Mouse (Mus musculus) heart, embryonic 16.5 days (tissue): Measurements from ENCODE around the gene Slc10a6. TPM values are rescaled to one million over a fixed set of nuclear protein-coding genes. Genes with fewer than 3 reads are reported as not detected.

ENCODE experiments used
- ATAC-seq: fragments of 200-750 bp; cut with Nextera tagmentation; replicated peaks from 2 replicates; pipeline ENCODE4 v1.8.0; 2017; ENCODE audit warnings: moderate number of reproducible peaks; ENCODE audit not compliant: insufficient read depth, low FRiP score; ENCODE audit errors: extremely low read depth
- H3K27ac ChIP-seq: fragments of 300-500 bp; sonication (generic); 2 replicates; pipeline ENCODE4 v1.5.1; 2014; ENCODE audit warnings: mild to moderate bottlenecking, low read length, control low read depth, moderate library complexity
- H3K27me3 ChIP-seq: fragments of 300-500 bp; sonication (generic); 2 replicates; pipeline ENCODE4 v1.6.1; 2014; ENCODE audit warnings: low read length, mixed read lengths; ENCODE audit not compliant: control insufficient read depth, insufficient read depth
- H3K36me3 ChIP-seq: fragments of 300-500 bp; sonication (generic); 2 replicates; pipeline ENCODE4 v1.6.1; 2014; ENCODE audit not compliant: control insufficient read depth, insufficient read depth
- H3K4me1 ChIP-seq: fragments of 300-500 bp; sonication (generic); 2 replicates; pipeline ENCODE4 v1.6.1; 2014; ENCODE audit warnings: low read length, mixed read lengths; ENCODE audit not compliant: control insufficient read depth, insufficient read depth
- H3K4me2 ChIP-seq: fragments of 300-500 bp; sonication (generic); 2 replicates; pipeline ENCODE4 v1.6.1; 2014; ENCODE audit warnings: low read depth, mild to moderate bottlenecking, control low read depth, low read length
- H3K4me3 ChIP-seq: fragments of 300-500 bp; sonication (generic); 2 replicates; pipeline ENCODE4 v1.5.1; 2014; ENCODE audit warnings: mild to moderate bottlenecking, control low read depth, low read length
- H3K9ac ChIP-seq: fragments of 300-500 bp; sonication (generic); 2 replicates; pipeline ENCODE4 v1.6.1; 2014; ENCODE audit warnings: low read length, control low read depth
- H3K9me3 ChIP-seq: fragments of 300-500 bp; sonication (generic); replicated peaks from 2 replicates; pipeline ENCODE4 v1.6.1; 2016; ENCODE audit warnings: low read length; ENCODE audit not compliant: control insufficient read depth
- WGBS: fragments of 180-500 bp; shearing (Covaris S2); extraction: QIAGEN DNeasy Blood & Tissue Kit; methylation state at CpG from one replicate; pipeline ENCODE4 v1.1.7; 2014; 5-methylcytosine and 5-hydroxymethylcytosine counted together
- polyA plus RNA-seq: library from polyadenylated mRNA; unstranded; fragments of >200 nt; fragmentation: Nextera tagmentation; extraction: Ambion mirVana; gene quantifications from 2 replicates; pipeline ENCODE4 v1.2.1, GENCODE M21; 2015

Gene Slc10a6
- polyA plus RNA-seq, 1 experiment from 2014 or later, result 2.2 TPM

DNA sequence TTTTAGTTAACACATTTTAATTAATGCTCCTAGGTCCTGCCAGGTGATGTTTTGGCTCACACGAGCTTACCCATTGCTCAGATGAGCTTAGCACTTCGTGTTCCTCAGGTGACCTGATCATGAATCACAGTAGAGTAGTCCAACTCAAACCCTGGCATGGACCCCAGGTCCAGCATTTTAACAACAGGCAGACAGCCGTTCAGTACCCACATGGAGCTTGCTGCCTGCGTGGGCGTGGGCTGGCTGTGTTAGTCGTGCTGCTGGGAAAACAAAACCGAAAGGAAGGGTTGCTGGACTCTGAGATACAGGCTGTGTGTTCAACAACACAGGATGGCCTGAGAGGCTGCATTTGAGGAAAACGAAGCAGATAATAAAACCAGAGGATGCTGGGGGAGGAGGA lies 36.5 kb downstream of the Slc10a6 start:
- H3K4me2 ChIP-seq, result no peak overlapping the region
- no peak for ATAC-seq
- H3K36me3 ChIP-seq, result peaks cover 3% of the 10 kb centered on the region; the same call in 1 of the 2 replicates
- no peaks in the 10 kb centered on the region for H3K27me3 ChIP-seq
- H3K9ac ChIP-seq, result no peak overlapping the region
- peaks cover 18% of the 10 kb centered on the region for H3K4me1 ChIP-seq
- no peak overlapping the region for H3K4me3 ChIP-seq
- WGBS, result 68% methylated on average over 8 of the region's 8 CpGs
- H3K27ac ChIP-seq, result no peak overlapping the region
- no peaks in the 10 kb centered on the region for H3K9me3 ChIP-seq

DNA sequence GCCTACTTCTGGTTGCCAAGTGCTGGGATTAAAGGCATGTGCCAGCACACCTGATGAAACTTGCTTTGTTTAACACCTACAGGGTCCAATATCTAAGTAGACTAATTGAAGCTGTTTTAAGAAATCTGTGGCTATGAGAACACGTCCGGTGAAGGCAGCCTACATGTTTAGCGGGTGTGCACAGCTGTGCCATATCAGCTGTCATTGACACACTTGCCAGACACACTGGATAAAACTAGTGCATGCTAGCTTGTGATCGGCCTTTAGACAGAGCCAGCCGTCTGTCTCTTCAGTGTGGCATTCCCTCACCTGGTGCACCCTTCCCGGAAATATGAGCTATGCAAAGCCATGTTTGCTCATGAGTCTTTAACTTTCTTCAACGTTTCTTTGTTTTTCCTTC lies 37.4 kb downstream of the Slc10a6 start:
- Histone ChIP-seq H3K9me3 (no peaks in the 10 kb centered on the region), H3K27ac (no peak overlapping the region), H3K4me2 (no peak overlapping the region), H3K4me1 (peaks cover 18% of the 10 kb centered on the region), H3K9ac (no peak overlapping the region), H3K27me3 (no peaks in the 10 kb centered on the region), H3K36me3 (peaks cover 3% of the 10 kb centered on the region; the same call in 1 of the 2 replicates), H3K4me3 (no peak overlapping the region)
- ATAC-seq, result no peak
- 40% methylated on average over 7 of the region's 7 CpGs for WGBS

DNA sequence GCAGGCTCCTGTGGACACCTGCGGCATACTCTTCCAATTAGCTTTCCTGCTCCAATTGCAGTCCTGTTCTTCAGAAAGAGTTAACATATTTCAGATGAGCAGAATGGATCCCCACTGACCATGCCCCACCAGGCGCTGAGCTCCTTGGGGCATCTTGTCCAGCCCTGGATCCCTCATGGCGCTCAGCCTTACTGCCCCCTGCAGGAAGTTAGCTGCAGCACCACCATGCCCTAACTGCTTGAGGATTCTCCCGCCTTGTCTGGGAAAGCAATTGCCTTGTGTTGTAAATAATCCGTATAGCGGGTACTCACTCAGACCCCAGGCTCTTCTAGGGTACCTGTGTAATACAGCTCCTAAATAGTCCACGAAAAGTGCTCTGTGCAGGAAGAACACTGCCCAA lies 42.0 kb downstream of the Slc10a6 start:
- H3K9me3 ChIP-seq, result no peaks in the 10 kb centered on the region
- no peak overlapping the region for H3K4me3 ChIP-seq
- WGBS, result 74% methylated on average over 7 of the region's 7 CpGs
- no peak overlapping the region for H3K27ac ChIP-seq
- ATAC-seq, result no peak
- no peak overlapping the region for H3K4me2 ChIP-seq
- H3K4me1 ChIP-seq, result peaks cover 5% of the 10 kb centered on the region
- no peak overlapping the region for H3K9ac ChIP-seq
- no peaks in the 10 kb centered on the region for H3K27me3 ChIP-seq
- H3K36me3 ChIP-seq, result no peaks in the 10 kb centered on the region; the same call in 1 of the 2 replicates

DNA sequence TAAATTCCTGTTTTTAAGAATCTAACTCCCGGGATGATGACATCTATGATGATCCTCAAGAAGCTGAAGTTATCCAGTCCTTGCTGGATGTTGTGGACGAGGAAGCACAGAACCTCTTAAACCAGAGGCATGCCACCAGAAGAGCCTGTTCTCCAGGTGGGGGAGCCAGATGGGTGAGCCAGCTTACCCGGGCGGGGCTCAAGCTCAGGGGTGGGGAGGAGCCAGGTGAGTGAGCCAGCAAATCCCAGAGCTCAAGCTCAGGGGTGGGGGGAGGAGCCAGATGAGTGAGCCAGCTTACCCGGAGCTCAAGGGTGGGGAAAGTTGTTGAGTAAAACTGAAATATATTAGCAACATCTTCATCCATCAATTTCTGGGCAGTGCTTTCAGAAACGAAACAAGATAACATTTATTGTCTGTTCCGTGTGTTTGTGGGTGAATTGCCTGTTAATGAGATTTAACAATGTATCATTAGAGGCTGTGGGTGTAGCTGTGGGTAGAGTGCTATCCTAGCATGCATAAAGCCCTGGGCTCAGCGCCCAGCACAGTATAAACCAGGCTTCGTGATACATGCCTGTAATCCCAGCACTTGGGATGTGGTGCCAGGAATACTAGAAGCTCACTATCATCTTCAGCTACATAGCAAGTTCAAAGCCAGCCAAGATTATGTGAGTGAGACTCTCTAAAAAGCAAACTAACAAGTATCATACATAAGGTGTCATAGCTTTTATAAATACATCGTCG lies 49.4 kb downstream of the Slc10a6 start:
- Histone ChIP-seq H3K4me2 (no peak overlapping the region), H3K27me3 (no peaks in the 10 kb centered on the region), H3K36me3 (peaks cover 11% of the 10 kb centered on the region; the same call in 1 of the 2 replicates), H3K4me3 (no peak overlapping the region), H3K4me1 (no peaks in the 10 kb centered on the region; the same call in 1 of the 2 replicates), H3K9ac (no peak overlapping the region), H3K27ac (no peak overlapping the region), H3K9me3 (no peaks in the 10 kb centered on the region)
- ATAC-seq, result no peak
- 69% methylated on average over 11 of the region's 11 CpGs for WGBS

DNA sequence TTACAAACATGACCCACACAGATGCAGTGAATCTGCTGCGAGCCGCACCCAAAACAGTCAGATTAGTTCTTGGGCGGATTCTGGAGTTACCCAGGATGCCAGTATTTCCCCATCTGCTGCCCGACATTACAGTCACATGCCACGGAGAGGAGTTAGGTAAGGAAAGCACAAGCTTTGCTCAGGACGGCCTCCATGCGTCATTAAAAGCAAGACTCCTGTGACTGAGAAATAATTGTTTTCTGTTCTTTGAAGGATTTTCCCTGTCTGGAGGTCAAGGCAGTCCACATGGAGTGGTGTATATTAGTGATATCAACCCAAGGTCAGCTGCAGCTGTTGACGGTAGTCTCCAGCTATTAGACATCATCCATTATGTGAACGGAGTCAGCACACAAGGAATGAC lies 59.8 kb downstream of the Slc10a6 start:
- no peaks in the 10 kb centered on the region for H3K9me3 ChIP-seq
- WGBS, result 87% methylated on average over 9 of the region's 9 CpGs
- no peak overlapping the region for H3K4me3 ChIP-seq
- peaks cover 9% of the 10 kb centered on the region; the same call in 1 of the 2 replicates for H3K36me3 ChIP-seq
- no peaks in the 10 kb centered on the region for H3K4me1 ChIP-seq
- H3K27me3 ChIP-seq, result no peaks in the 10 kb centered on the region
- H3K9ac ChIP-seq, result no peak overlapping the region
- no peak for ATAC-seq
- no peak overlapping the region for H3K27ac ChIP-seq
- no peak overlapping the region for H3K4me2 ChIP-seq

DNA sequence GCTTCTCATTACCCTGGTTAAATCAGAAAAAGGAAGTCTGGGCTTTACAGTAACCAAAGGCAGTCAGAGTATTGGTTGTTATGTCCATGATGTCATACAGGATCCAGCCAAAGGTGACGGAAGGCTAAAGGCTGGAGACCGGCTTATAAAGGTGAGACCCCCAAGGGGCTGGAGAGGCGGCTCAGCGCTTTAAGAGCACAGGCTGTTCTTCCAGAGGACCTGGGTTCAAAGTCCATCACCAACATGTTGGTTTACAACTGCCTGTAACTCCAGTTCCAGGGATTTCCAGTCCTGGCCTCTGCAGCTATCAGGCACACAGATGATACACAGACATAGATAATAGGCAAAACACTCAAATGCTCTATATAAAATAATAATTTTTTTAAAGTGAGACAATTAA lies 61.2 kb downstream of the Slc10a6 start:
- Histone ChIP-seq H3K27ac (no peak overlapping the region), H3K9ac (no peak overlapping the region), H3K4me2 (no peak overlapping the region), H3K36me3 (peaks cover 10% of the 10 kb centered on the region), H3K9me3 (no peaks in the 10 kb centered on the region), H3K27me3 (no peaks in the 10 kb centered on the region), H3K4me3 (no peak overlapping the region), H3K4me1 (no peaks in the 10 kb centered on the region)
- 83% methylated on average over 4 of the region's 4 CpGs for WGBS
- no peak for ATAC-seq

DNA sequence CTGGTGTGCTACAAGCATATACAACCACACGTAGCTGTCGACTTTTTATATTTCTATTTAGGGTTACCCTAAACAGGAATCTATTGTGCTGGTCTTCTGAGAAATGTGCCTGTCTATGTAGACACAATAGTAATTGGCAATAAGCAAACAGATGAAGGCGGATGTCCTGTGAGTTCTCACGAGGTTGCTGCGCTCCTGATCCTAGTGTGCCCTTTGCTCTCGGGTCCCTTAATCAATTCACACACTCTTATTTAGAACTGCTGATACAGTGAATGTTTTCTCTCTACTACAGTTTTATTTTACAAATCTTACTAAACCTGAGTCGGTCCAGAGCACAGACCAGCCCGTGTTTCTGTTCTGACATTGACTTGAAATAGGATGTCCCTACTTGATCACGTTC lies 68.7 kb downstream of the Slc10a6 start:
- 91% methylated on average over 9 of the region's 9 CpGs for WGBS
- Histone ChIP-seq H3K36me3 (peaks cover 47% of the 10 kb centered on the region), H3K9ac (no peak overlapping the region), H3K27me3 (no peaks in the 10 kb centered on the region), H3K4me2 (no peak overlapping the region), H3K27ac (no peak overlapping the region), H3K4me3 (no peak overlapping the region), H3K9me3 (peaks cover 2% of the 10 kb centered on the region; the same call in 1 of the 2 replicates), H3K4me1 (no peaks in the 10 kb centered on the region)
- ATAC-seq, result no peak

Other genes starting within 250 kb of the Slc10a6 start
- gene Ptpn13, start 204.2 kb downstream of the Slc10a6 start, polyA plus RNA-seq, result 7.8 and 8.3 TPM in 2 replicates
- 0.24 and 0.35 TPM in 2 replicates for gene 1700016H13Rik, start 26.6 kb upstream of the Slc10a6 start, polyA plus RNA-seq
- 9.2 and 13.5 TPM in 2 replicates for gene Aff1, start 63.0 kb upstream of the Slc10a6 start, polyA plus RNA-seq